Mouse (Mus musculus): Measurements from ENCODE around the gene Gucy2d. TPM values are rescaled to one million over a fixed set of nuclear protein-coding genes. Genes with fewer than 3 reads are reported as not detected.

Gucy2d gene
- polyA plus RNA-seq, 1 experiment, result not detected

DNA sequence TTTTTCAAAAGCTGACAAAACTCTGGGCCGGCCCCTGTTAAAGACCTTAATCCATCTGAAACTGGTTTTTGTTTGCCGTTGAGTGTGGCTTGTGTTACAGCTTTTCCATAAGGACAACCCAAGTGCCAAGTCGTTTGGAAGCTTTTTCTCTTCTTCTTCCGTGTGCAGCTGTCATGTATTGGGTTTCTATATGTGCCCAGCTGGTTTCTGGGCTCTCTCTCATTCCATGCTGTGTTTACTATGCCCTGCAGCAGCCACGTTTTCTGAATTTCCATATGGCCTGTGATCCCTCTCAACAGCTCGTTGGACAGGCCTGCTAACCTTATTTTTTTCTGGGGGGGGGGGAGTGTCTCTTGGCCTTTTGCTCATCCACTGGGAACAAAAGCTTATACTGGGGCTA is 15.8 kb upstream of the Gucy2d start:
- 84% methylated on average over 6 of the region's 6 CpGs for WGBS
- H3K36me3 ChIP-seq (ENCODE audit: control insufficient read depth, insufficient read depth, low read length), result no peaks in the 10 kb centered on the region
- no peak overlapping the region for H3K4me3 ChIP-seq (ENCODE audit: extremely low read depth, insufficient read depth, insufficient read length)
- H3K27ac ChIP-seq (ENCODE audit: insufficient read depth, low read length), result no peak overlapping the region
- TF ChIP-seq CTCF (IDR thresholded peaks at IDR 0.05; ENCODE audit: extremely low read depth, insufficient read depth, insufficient read length, insufficient replicate concordance), result no peak
- TF ChIP-seq POLR2A (IDR thresholded peaks at IDR 0.05; ENCODE audit: low read depth, low read length), result no peak
- no peak for DNase-seq (ENCODE audit: low read depth in 1 of 2, low spot score in 2 of 2)
- no peaks in the 10 kb centered on the region for H3K4me1 ChIP-seq (ENCODE audit: control insufficient read depth, insufficient read depth, insufficient read length)
- H3K27me3 ChIP-seq (ENCODE audit: control insufficient read depth, insufficient read depth, low read length), result no peaks in the 10 kb centered on the region

DNA sequence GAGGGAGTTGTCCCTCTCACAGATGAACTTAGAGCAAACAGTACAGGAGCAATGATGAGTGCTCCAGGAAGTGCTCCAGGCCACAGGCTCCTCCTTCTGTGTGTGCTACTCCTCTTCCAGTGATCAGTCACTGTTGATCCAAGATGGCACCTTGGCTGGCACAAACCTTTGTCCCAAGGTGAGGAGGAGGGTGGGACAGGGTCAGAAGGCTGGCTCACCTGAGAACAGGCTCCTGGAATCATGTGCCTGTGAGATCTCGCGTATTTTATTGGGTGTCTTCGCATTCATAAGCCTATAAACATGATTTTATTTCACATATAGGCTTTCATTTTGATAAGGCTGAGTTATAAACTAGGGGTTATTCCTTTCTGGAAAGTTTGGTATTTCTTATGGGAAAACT is 14.7 kb upstream of the Gucy2d start:
- no peaks in the 10 kb centered on the region for H3K27me3 ChIP-seq (ENCODE audit: control insufficient read depth, insufficient read depth, low read length)
- H3K4me3 ChIP-seq (ENCODE audit: extremely low read depth, insufficient read depth, insufficient read length), result no peak overlapping the region
- TF ChIP-seq POLR2A (IDR thresholded peaks at IDR 0.05; ENCODE audit: low read depth, low read length), result no peak
- no peak for TF ChIP-seq CTCF (IDR thresholded peaks at IDR 0.05; ENCODE audit: extremely low read depth, insufficient read depth, insufficient read length, insufficient replicate concordance)
- no peaks in the 10 kb centered on the region for H3K36me3 ChIP-seq (ENCODE audit: control insufficient read depth, insufficient read depth, low read length)
- H3K27ac ChIP-seq (ENCODE audit: insufficient read depth, low read length), result no peak overlapping the region
- 92% methylated on average over 3 of the region's 3 CpGs for WGBS
- H3K4me1 ChIP-seq (ENCODE audit: control insufficient read depth, insufficient read depth, insufficient read length), result no peaks in the 10 kb centered on the region
- DNase-seq (ENCODE audit: low read depth in 1 of 2, low spot score in 2 of 2), result no peak

DNA sequence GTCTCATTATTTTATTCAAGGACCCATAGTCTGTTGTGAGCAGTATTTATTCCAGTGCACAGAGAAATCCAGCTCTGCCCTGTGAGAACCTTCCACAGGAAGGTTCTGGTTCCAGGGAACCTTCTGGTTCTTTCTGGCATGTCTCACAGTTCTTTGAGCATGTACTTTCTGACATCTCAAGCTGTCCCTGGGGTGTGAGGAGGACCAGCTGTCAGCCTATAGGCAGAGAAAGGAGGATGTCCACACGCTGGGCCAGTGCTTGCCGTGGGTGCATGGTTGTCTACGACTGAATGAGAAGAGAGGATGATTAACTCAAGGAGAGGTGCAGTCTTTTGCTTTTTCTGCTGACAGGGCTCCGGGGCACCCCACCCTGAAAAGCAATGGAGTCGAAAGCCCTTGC is 13.6 kb upstream of the Gucy2d start:
- H3K36me3 ChIP-seq (ENCODE audit: control insufficient read depth, insufficient read depth, low read length), result no peaks in the 10 kb centered on the region
- no peaks in the 10 kb centered on the region for H3K4me1 ChIP-seq (ENCODE audit: control insufficient read depth, insufficient read depth, insufficient read length)
- 86% methylated on average over 5 of the region's 5 CpGs for WGBS
- no peaks in the 10 kb centered on the region for H3K27me3 ChIP-seq (ENCODE audit: control insufficient read depth, insufficient read depth, low read length)
- no peak for TF ChIP-seq CTCF (IDR thresholded peaks at IDR 0.05; ENCODE audit: extremely low read depth, insufficient read depth, insufficient read length, insufficient replicate concordance)
- no peak for TF ChIP-seq POLR2A (IDR thresholded peaks at IDR 0.05; ENCODE audit: low read depth, low read length)
- no peak overlapping the region for H3K4me3 ChIP-seq (ENCODE audit: extremely low read depth, insufficient read depth, insufficient read length)
- H3K27ac ChIP-seq (ENCODE audit: insufficient read depth, low read length), result no peak overlapping the region
- DNase-seq (ENCODE audit: low read depth in 1 of 2, low spot score in 2 of 2), result no peak

DNA sequence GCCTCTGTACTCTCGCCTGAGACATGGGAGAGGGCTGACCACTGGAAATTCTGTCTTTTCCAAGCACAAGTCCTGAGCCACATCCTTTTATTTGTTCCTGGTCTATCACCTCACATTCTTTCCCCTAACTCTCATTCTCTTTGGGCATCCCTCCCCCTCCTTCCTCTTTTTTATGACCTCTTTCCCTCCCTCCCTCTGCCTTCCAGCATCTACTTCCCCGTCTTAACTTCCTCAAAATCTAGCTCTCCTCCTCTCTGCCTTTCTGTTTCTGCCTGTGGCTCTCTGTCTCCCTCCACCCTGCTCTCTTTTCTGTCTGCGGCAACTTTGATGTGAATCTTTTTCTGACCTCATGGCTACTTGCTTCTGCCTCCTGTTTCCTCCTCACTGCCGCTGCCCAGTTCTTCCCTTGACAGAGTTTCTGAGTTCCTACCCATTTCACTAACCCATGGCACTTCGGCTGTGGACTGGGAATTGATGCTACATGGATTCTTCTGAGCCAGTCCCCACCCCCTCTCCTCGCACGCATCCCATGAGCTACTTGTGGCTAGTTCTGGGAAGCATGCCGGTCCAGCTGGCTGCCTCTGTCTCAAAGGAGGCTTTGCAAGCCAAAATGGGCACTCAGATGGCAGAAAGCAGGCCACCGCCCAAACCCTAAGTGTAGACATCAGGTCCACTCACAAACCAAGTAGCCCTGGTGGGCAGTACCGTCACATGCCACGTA is 12.9 kb upstream of the Gucy2d start:
- H3K4me3 ChIP-seq (ENCODE audit: extremely low read depth, insufficient read depth, insufficient read length), result no peak overlapping the region
- H3K4me1 ChIP-seq (ENCODE audit: control insufficient read depth, insufficient read depth, insufficient read length), result no peaks in the 10 kb centered on the region
- H3K36me3 ChIP-seq (ENCODE audit: control insufficient read depth, insufficient read depth, low read length), result no peaks in the 10 kb centered on the region
- no peak for DNase-seq (ENCODE audit: low read depth in 1 of 2, low spot score in 2 of 2)
- H3K27ac ChIP-seq (ENCODE audit: insufficient read depth, low read length), result no peak overlapping the region
- TF ChIP-seq CTCF (IDR thresholded peaks at IDR 0.05; ENCODE audit: extremely low read depth, insufficient read depth, insufficient read length, insufficient replicate concordance) (no peak), POLR2A (IDR thresholded peaks at IDR 0.05; ENCODE audit: low read depth, low read length) (no peak)
- 41% methylated on average over 11 of the region's 11 CpGs for WGBS
- H3K27me3 ChIP-seq (ENCODE audit: control insufficient read depth, insufficient read depth, low read length), result no peaks in the 10 kb centered on the region

DNA sequence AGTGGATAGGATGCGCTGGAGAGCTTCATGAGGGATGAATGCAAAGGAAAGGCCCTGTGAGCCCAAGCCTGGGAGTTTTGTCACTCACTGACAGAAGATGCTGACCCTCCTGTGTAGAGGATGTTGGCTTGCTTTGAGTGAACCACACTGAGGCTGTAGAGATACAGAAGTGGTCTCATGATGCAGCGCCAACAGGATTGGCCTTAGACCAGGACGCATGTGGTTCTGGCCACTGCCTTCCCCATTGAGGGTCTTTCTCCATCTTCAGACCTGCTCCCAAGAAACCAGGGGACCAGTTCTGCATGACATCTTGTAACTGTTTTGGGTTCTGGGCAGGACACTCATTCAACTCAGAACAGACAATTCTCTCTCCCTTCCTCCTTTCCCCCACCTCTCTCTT is 10.6 kb upstream of the Gucy2d start:
- WGBS, result 94% methylated on average over 3 of the region's 3 CpGs
- no peak for TF ChIP-seq CTCF (IDR thresholded peaks at IDR 0.05; ENCODE audit: extremely low read depth, insufficient read depth, insufficient read length, insufficient replicate concordance)
- no peak for TF ChIP-seq POLR2A (IDR thresholded peaks at IDR 0.05; ENCODE audit: low read depth, low read length)
- Histone ChIP-seq H3K4me3 (ENCODE audit: extremely low read depth, insufficient read depth, insufficient read length) (no peak overlapping the region), H3K27me3 (ENCODE audit: control insufficient read depth, insufficient read depth, low read length) (no peaks in the 10 kb centered on the region), H3K27ac (ENCODE audit: insufficient read depth, low read length) (no peak overlapping the region), H3K4me1 (ENCODE audit: control insufficient read depth, insufficient read depth, insufficient read length) (no peaks in the 10 kb centered on the region), H3K36me3 (ENCODE audit: control insufficient read depth, insufficient read depth, low read length) (no peaks in the 10 kb centered on the region)
- no peak for DNase-seq (ENCODE audit: low read depth in 1 of 2, low spot score in 2 of 2)

DNA sequence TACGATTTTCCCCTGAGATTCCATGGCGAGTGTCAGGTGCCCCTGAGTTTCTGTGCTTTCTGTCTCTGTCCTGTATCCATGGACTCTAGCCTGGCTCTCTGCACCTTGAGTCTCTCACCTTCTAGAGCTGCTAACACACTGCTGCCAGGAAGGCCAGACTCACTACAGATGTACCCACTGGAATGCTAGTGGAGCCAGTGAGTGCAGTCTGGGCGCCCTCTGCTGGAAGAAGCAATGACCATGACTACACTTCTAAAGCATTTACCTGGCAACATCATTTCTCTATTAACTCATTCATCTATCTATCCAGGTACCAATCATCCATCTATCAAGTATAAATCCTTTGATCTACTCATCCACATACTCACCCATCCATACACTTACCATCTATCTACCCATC is 9.4 kb upstream of the Gucy2d start:
- peak in 1 of 2 experiments; percentile 14 for DNase-seq (ENCODE audit: low read depth in 1 of 2, low spot score in 2 of 2)
- Histone ChIP-seq H3K4me1 (ENCODE audit: control insufficient read depth, insufficient read depth, insufficient read length) (no peaks in the 10 kb centered on the region), H3K36me3 (ENCODE audit: control insufficient read depth, insufficient read depth, low read length) (no peaks in the 10 kb centered on the region), H3K27me3 (ENCODE audit: control insufficient read depth, insufficient read depth, low read length) (no peaks in the 10 kb centered on the region), H3K27ac (ENCODE audit: insufficient read depth, low read length) (no peak overlapping the region), H3K4me3 (ENCODE audit: extremely low read depth, insufficient read depth, insufficient read length) (no peak overlapping the region)
- TF ChIP-seq POLR2A (IDR thresholded peaks at IDR 0.05; ENCODE audit: low read depth, low read length) (no peak), CTCF (IDR thresholded peaks at IDR 0.05; ENCODE audit: extremely low read depth, insufficient read depth, insufficient read length, insufficient replicate concordance) (peak; percentile 36; the same call in 1 of the 2 replicates)
- WGBS, result 58% methylated on average over 3 of the region's 3 CpGs

DNA sequence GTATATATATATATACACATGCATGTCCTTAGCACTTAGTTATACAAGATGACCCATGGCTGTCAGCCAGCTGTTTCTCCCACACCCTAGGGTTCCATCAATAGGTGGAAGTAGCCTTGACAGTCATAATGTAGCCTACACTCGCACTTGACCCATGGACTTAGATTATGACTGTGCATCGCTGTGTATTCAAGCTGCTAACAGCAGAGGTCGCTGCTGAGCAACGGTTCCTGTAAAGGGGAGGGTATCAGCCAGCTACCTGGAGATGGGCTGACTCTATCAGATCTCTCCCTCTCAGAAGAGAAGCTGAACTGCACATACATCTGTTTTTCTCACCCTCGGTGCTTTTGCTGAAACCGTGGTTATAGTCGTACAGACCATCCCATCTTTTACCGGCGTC is 2.6 kb upstream of the Gucy2d start:
- Histone ChIP-seq H3K36me3 (ENCODE audit: control insufficient read depth, insufficient read depth, low read length) (no peaks in the 10 kb centered on the region), H3K4me1 (ENCODE audit: control insufficient read depth, insufficient read depth, insufficient read length) (no peaks in the 10 kb centered on the region), H3K4me3 (ENCODE audit: extremely low read depth, insufficient read depth, insufficient read length) (no peak overlapping the region), H3K27ac (ENCODE audit: insufficient read depth, low read length) (no peak overlapping the region), H3K27me3 (ENCODE audit: control insufficient read depth, insufficient read depth, low read length) (no peaks in the 10 kb centered on the region)
- WGBS, result 36% methylated on average over 9 of the region's 9 CpGs
- DNase-seq (ENCODE audit: low read depth in 1 of 2, low spot score in 2 of 2), result peak in 1 of 2 experiments; percentile 20
- TF ChIP-seq CTCF (IDR thresholded peaks at IDR 0.05; ENCODE audit: extremely low read depth, insufficient read depth, insufficient read length, insufficient replicate concordance) (peak; percentile 23; the same call in 1 of the 2 replicates), POLR2A (IDR thresholded peaks at IDR 0.05; ENCODE audit: low read depth, low read length) (no peak)

Measured in spleen, adult 2 months (tissue).